Mouse (Mus musculus): ENCODE results near the gene Kdm1a. TPM values are rescaled to one million over a fixed set of nuclear protein-coding genes. Genes with fewer than 3 reads are reported as not detected.
A peak's percentile ranks its signal among the peaks of the same experiment; 100 is the strongest.

The Kdm1a gene
- total and polyA plus RNA-seq, 2 experiments from 2014 or later, result 47.7 to 147 TPM

DNA sequence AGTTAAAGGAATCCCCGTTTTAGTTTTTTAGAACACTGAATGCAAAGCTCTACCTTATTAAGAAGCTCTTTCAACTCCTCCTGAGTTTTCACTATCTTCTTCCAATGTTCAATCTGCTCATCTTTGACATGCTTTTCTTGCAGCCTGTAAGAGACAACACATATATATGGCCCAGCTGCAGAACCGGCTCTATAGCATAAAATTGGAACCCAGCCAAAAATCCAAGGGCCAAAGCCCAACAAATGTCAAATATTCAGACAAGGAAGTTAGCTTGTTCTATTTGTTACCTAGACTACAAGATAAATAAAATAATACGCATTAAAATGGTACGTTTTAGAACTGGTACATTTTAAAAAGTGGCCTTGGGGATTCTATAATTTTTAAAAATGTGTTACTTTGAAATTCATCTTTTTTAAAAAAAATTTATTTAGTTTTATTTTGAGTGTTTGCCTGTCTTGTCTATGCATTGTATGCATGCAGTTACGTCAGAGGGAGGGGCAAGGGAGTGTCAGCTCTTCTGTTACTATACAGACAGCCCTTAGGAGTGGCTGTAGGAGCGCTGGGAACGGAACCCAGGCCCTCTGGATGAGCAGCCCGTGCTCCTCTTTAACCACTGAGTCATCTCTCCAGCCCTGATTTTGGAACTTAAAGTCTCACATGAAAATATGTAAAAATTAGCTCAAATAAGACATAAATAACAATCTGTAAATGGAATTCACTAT, 42.1 kb downstream of the Kdm1a start:
- H3K4me1 ChIP-seq (ENCODE audit: insufficient read depth, low read length), result no peaks in the 10 kb centered on the region
- H3K9me3 ChIP-seq (ENCODE audit: low read length), result no peaks in the 10 kb centered on the region
- peaks cover 31% of the 10 kb centered on the region for H3K36me3 ChIP-seq (ENCODE audit: insufficient read depth, low read length)
- DNase-seq (ENCODE audit: low spot score), result no peak
- TF ChIP-seq CTCF (IDR thresholded peaks at IDR 0.05), result no peak
- ATAC-seq (ENCODE audit: low FRiP score), result no peak
- 91% methylated on average over 8 of the region's 8 CpGs for WGBS
- no peak overlapping the region for H3K4me2 ChIP-seq (ENCODE audit: low read depth, low read length, poor library complexity, severe bottlenecking)
- no peak overlapping the region for H3K27ac ChIP-seq (ENCODE audit: low read depth, low read length)
- H3K4me3 ChIP-seq (ENCODE audit: low read depth, low read length), result no peak overlapping the region
- no peaks in the 10 kb centered on the region for H3K27me3 ChIP-seq (ENCODE audit: insufficient read depth, low read length)
- H3K9ac ChIP-seq (replicated peaks; ENCODE audit: low read length, poor library complexity, severe bottlenecking), result no peak overlapping the region

DNA sequence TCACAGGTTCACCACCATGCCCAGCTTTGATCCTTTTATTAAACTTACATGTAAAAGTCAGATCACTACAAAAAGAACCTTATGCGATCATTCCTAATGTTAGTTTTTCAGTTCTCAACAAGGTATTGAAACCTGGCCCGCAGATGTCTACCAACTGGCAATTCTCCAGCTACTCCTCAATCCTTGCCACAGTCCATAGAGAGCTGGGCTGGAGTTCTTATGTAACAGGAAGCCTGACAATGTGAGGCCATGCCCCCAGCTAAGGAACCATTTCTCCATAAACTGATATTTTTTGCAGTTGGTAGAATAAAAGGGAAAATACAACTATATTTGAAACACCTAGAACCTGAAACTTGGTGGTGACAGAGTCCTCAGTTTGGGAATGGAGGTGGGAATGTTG, 42.8 kb downstream of the Kdm1a start:
- 92% methylated on average over 2 of the region's 2 CpGs for WGBS
- H3K4me3 ChIP-seq (ENCODE audit: low read depth, low read length), result no peak overlapping the region
- no peak for DNase-seq (ENCODE audit: low spot score)
- H3K27me3 ChIP-seq (ENCODE audit: insufficient read depth, low read length), result no peaks in the 10 kb centered on the region
- H3K36me3 ChIP-seq (ENCODE audit: insufficient read depth, low read length), result peaks cover 31% of the 10 kb centered on the region
- no peaks in the 10 kb centered on the region for H3K9me3 ChIP-seq (ENCODE audit: low read length)
- TF ChIP-seq CTCF (IDR thresholded peaks at IDR 0.05), result no peak
- H3K4me1 ChIP-seq (ENCODE audit: insufficient read depth, low read length), result no peaks in the 10 kb centered on the region
- H3K4me2 ChIP-seq (ENCODE audit: low read depth, low read length, poor library complexity, severe bottlenecking), result no peak overlapping the region
- no peak overlapping the region for H3K27ac ChIP-seq (ENCODE audit: low read depth, low read length)
- ATAC-seq (ENCODE audit: low FRiP score), result no peak
- H3K9ac ChIP-seq (replicated peaks; ENCODE audit: low read length, poor library complexity, severe bottlenecking), result no peak overlapping the region

DNA sequence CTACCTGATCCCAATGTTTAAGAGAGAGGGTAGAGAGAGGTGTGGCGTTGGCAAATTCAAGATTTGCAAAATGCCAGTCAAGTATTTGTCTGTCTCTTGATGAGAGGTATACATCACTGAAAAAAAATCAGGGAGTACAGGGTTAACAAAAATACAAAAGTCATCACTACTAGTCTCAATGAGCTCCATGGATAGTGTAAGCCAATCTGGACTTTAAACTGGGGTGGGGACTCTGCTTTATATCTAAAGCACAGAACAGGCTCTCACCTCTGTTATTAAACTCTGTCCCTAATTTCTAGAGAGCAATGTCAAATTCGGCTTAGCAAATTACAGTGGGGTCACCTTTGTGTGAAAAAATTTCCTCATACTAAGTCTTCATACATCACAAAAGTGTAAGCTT, 44.9 kb downstream of the Kdm1a start:
- no peak overlapping the region for H3K4me2 ChIP-seq (ENCODE audit: low read depth, low read length, poor library complexity, severe bottlenecking)
- TF ChIP-seq CTCF (IDR thresholded peaks at IDR 0.05), result no peak

DNA sequence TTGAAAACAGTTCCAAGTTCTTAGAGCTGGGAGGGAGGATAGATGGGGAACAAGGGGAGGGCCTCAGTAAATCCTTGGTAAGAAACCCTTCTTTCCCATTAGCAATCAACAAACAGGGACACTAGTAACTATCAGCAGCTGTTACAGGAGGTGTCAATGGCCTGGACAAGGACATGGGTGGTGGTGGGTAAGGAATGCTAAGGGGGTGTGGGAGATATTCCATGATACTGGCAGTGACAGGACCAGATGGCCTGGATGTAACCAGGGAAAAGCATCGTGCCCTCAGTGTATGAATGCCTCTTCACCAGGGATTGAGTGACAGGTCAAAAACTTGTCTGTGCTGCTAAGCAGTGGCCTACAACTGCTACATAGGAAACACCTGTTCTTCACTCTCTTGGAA, 49.4 kb downstream of the Kdm1a start:
- peaks cover 59% of the 10 kb centered on the region for H3K36me3 ChIP-seq (ENCODE audit: insufficient read depth, low read length)
- H3K4me3 ChIP-seq (ENCODE audit: low read depth, low read length), result no peak overlapping the region
- H3K27ac ChIP-seq (ENCODE audit: low read depth, low read length), result no peak overlapping the region

More for the DNA sequence above, 44.9 kb downstream of the Kdm1a start:
- H3K36me3 ChIP-seq (ENCODE audit: insufficient read depth, low read length), result peaks cover 42% of the 10 kb centered on the region
- ATAC-seq (ENCODE audit: low FRiP score), result no peak
- H3K4me3 ChIP-seq (ENCODE audit: low read depth, low read length), result no peak overlapping the region
- no peaks in the 10 kb centered on the region for H3K4me1 ChIP-seq (ENCODE audit: insufficient read depth, low read length)
- H3K27ac ChIP-seq (ENCODE audit: low read depth, low read length), result no peak overlapping the region
- H3K27me3 ChIP-seq (ENCODE audit: insufficient read depth, low read length), result no peaks in the 10 kb centered on the region
- WGBS, result 97% methylated on average over 2 of the region's 2 CpGs
- DNase-seq (ENCODE audit: low spot score), result no peak
- no peaks in the 10 kb centered on the region for H3K9me3 ChIP-seq (ENCODE audit: low read length)
- H3K9ac ChIP-seq (replicated peaks; ENCODE audit: low read length, poor library complexity, severe bottlenecking), result no peak overlapping the region

GRCm38 (mm10) chr4:136548381-136548801, 54.1 kb downstream of the Kdm1a start:
- Histone ChIP-seq H3K4me2 (ENCODE audit: low read depth, low read length, poor library complexity, severe bottlenecking) (no peak overlapping the region), H3K4me3 (ENCODE audit: low read depth, low read length) (no peak overlapping the region), H3K4me1 (ENCODE audit: insufficient read depth, low read length) (no peaks in the 10 kb centered on the region), H3K27me3 (ENCODE audit: insufficient read depth, low read length) (no peaks in the 10 kb centered on the region), H3K9me3 (ENCODE audit: low read length) (no peaks in the 10 kb centered on the region), H3K9ac (replicated peaks; ENCODE audit: low read length, poor library complexity, severe bottlenecking) (no peak overlapping the region), H3K36me3 (ENCODE audit: insufficient read depth, low read length) (peaks cover 40% of the 10 kb centered on the region), H3K27ac (ENCODE audit: low read depth, low read length) (peak overlapping the region; percentile 51)
- ATAC-seq (ENCODE audit: low FRiP score), result no peak
- DNase-seq (ENCODE audit: low spot score), result peak; percentile 37
- no peak for TF ChIP-seq CTCF (IDR thresholded peaks at IDR 0.05)
- WGBS, result 57% methylated on average over 1 of the region's 1 CpGs

More for the DNA sequence above, 49.4 kb downstream of the Kdm1a start:
- no peak for ATAC-seq (ENCODE audit: low FRiP score)
- TF ChIP-seq CTCF (IDR thresholded peaks at IDR 0.05), result no peak
- no peak for DNase-seq (ENCODE audit: low spot score)
- Histone ChIP-seq H3K9me3 (ENCODE audit: low read length) (no peaks in the 10 kb centered on the region), H3K4me1 (ENCODE audit: insufficient read depth, low read length) (no peaks in the 10 kb centered on the region), H3K4me2 (ENCODE audit: low read depth, low read length, poor library complexity, severe bottlenecking) (no peak overlapping the region), H3K27me3 (ENCODE audit: insufficient read depth, low read length) (no peaks in the 10 kb centered on the region), H3K9ac (replicated peaks; ENCODE audit: low read length, poor library complexity, severe bottlenecking) (no peak overlapping the region)
- WGBS, result 79% methylated on average over 1 of the region's 1 CpGs

DNA sequence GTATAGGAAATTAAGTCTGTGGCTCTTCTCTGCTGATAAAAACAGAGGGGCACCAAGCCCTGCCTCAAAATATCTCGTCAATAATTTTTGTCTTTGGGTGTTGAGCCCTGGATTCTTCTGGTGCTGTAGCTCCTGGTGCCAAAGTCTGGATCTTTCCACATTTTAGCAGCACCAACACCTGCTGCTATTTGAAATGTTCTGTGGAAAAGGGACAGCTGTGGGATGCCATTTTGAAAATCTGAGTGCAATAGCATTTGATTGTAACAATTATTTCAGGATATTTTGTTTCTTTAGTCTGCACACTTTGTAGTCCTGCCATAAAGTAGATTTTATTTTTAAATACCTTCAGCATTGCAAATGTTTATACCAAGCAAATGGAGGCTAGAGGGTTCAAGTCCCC, 54.8 kb downstream of the Kdm1a start:
- no peak overlapping the region for H3K9ac ChIP-seq (replicated peaks; ENCODE audit: low read length, poor library complexity, severe bottlenecking)
- H3K27me3 ChIP-seq (ENCODE audit: insufficient read depth, low read length), result no peaks in the 10 kb centered on the region
- H3K4me2 ChIP-seq (ENCODE audit: low read depth, low read length, poor library complexity, severe bottlenecking), result no peak overlapping the region
- H3K36me3 ChIP-seq (ENCODE audit: insufficient read depth, low read length), result peaks cover 43% of the 10 kb centered on the region
- DNase-seq (ENCODE audit: low spot score) (no peak), ATAC-seq (ENCODE audit: low FRiP score) (no peak)
- WGBS, result 78% methylated on average over 1 of the region's 1 CpGs
- H3K4me1 ChIP-seq (ENCODE audit: insufficient read depth, low read length), result no peaks in the 10 kb centered on the region
- H3K9me3 ChIP-seq (ENCODE audit: low read length), result no peaks in the 10 kb centered on the region
- no peak for TF ChIP-seq CTCF (IDR thresholded peaks at IDR 0.05)
- H3K4me3 ChIP-seq (ENCODE audit: low read depth, low read length), result no peak overlapping the region
- 0 out of 2 replicates have a peak overlapping the region, but pooled peaks have one; percentile 51 for H3K27ac ChIP-seq (ENCODE audit: low read depth, low read length)

All from midbrain, postnatal 0 days (tissue).